Mouse (Mus musculus) lung, embryonic 16.5 days (tissue): Measurements from ENCODE around the gene Dna2. TPM values are rescaled to one million over a fixed set of nuclear protein-coding genes. Genes with fewer than 3 reads are reported as not detected.

Experiments used
- ATAC-seq: fragments of 200-750 bp; cut with Nextera tagmentation; 2 replicates; pipeline ENCODE4 v1.8.0; 2017; ENCODE audit warnings: low read depth, mild to moderate bottlenecking, moderate library complexity
- H3K27ac ChIP-seq: fragments of 300-500 bp; sonication (generic); 2 replicates; pipeline ENCODE4 v1.5.1; 2014; ENCODE audit warnings: mild to moderate bottlenecking, control low read depth, low read length
- H3K27me3 ChIP-seq: fragments of 300-500 bp; sonication (generic); 2 replicates; pipeline ENCODE4 v1.6.1; 2014; ENCODE audit warnings: low read depth, low read length, mixed read lengths; ENCODE audit not compliant: control insufficient read depth, insufficient read depth
- H3K36me3 ChIP-seq: fragments of 300-500 bp; sonication (generic); 2 replicates; pipeline ENCODE4 v1.6.1; 2014; ENCODE audit warnings: low read length; ENCODE audit not compliant: control insufficient read depth, insufficient read depth
- H3K4me1 ChIP-seq: fragments of 300-500 bp; sonication (generic); replicated peaks from 2 replicates; pipeline ENCODE4 v1.6.1; 2014; ENCODE audit warnings: low read length, mixed read lengths; ENCODE audit not compliant: control insufficient read depth, insufficient read depth
- H3K4me2 ChIP-seq: fragments of 300-500 bp; sonication (generic); 2 replicates; pipeline ENCODE4 v1.6.1; 2014; ENCODE audit warnings: low read depth, low read length, control low read depth
- H3K4me3 ChIP-seq: fragments of 300-500 bp; sonication (generic); 2 replicates; pipeline ENCODE4 v1.5.1; 2014; ENCODE audit warnings: mild to moderate bottlenecking, low read length, control low read depth
- H3K9ac ChIP-seq: fragments of 300-500 bp; sonication (generic); 2 replicates; pipeline ENCODE4 v1.6.1; 2014; ENCODE audit warnings: low read length, control low read depth
- H3K9me3 ChIP-seq: fragments of 300-500 bp; sonication (generic); 2 replicates; pipeline ENCODE4 v1.6.1; 2016; ENCODE audit warnings: low read length; ENCODE audit not compliant: control insufficient read depth
- WGBS: fragments of 180-500 bp; shearing (Covaris S2); extraction: QIAGEN DNeasy Blood & Tissue Kit; methylation state at CpG from one replicate; pipeline ENCODE4 v1.1.7; 2014; 5-methylcytosine and 5-hydroxymethylcytosine counted together
- polyA plus RNA-seq: library from polyadenylated mRNA; unstranded; fragments of >200 nt; fragmentation: Nextera tagmentation; extraction: Ambion mirVana; gene quantifications from 2 replicates; pipeline ENCODE4 v1.2.1, GENCODE M21; 2015

Gene Dna2
- polyA plus RNA-seq, 1 experiment from 2014 or later: 17.5 TPM

DNA sequence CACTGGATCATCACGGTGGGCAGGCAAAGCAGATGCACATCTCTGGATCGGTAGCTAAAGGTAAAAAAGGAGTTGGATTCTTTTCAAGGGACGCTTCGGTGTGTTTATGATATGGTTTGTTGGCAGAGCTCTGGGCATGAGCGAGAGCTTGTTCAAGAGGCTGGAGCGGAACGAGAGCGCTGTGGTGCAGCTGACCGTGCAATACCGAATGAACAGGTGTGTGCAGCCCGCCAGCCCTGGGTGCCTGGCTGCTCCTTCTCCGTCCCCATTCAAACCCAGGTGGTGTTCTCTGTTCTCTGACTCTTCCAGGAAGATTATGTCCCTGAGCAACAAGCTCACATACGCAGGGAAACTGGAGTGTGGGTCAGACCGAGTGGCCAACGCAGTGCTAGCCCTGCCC lies 19.5 kb downstream of the Dna2 start:
- Histone ChIP-seq H3K4me2 (no peak overlapping the region), H3K36me3 (peaks cover 44% of the 10 kb centered on the region), H3K4me1 (no peaks in the 10 kb centered on the region), H3K4me3 (no peak overlapping the region), H3K9ac (no peak overlapping the region), H3K9me3 (no peaks in the 10 kb centered on the region), H3K27ac (no peak overlapping the region), H3K27me3 (no peaks in the 10 kb centered on the region)
- 87% methylated on average over 15 of the region's 15 CpGs for WGBS
- ATAC-seq: no peak

DNA sequence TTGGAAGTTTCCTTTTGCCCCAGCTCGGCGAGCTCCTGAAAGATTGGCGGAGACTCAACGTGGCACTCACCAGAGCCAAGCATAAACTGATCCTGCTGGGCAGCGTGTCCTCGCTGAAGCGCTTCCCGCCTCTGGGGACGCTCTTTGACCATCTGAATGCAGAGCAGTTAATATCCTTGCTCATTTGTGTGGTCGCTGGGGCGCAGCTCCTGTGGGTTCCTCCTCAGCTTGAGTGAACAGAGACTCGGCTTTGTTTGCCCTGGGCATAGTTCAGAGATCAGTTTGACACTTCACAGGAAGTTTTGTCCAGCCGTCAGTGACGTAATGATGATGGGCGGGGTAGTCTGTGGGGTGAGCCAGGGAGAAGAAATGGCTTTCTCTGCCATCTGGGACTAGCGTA lies 25.0 kb downstream of the Dna2 start:
- no peak for ATAC-seq
- no peak overlapping the region for H3K27ac ChIP-seq
- peaks cover 14% of the 10 kb centered on the region for H3K36me3 ChIP-seq
- H3K4me2 ChIP-seq: no peak overlapping the region
- no peak overlapping the region for H3K4me3 ChIP-seq
- H3K9me3 ChIP-seq: no peaks in the 10 kb centered on the region
- 75% methylated on average over 16 of the region's 16 CpGs for WGBS
- H3K27me3 ChIP-seq: no peaks in the 10 kb centered on the region
- H3K4me1 ChIP-seq: no peaks in the 10 kb centered on the region
- no peak overlapping the region for H3K9ac ChIP-seq

- H3K36me3 ChIP-seq: no peaks in the 10 kb centered on the region
- WGBS: 9% methylated on average over 10 of the region's 10 CpGs
Observed at GRCm38 (mm10) chr10:62979667-62980038, 32.8 kb downstream of the Dna2 start.

GRCm38 (mm10) chr10:62980039-62980954 lies 33.5 kb downstream of the Dna2 start, which contains the start of gene Rufy2:
Gene Rufy2 (plus strand): TSS chr10:62980223.
- H3K27me3 ChIP-seq: no peaks in the 10 kb centered on the region
- H3K4me3 ChIP-seq: peak within 1 kb of the TSS; percentile 91
- H3K9ac ChIP-seq: peak within 1 kb of the TSS; percentile 91
- H3K4me2 ChIP-seq: peak within 1 kb of the TSS; percentile 74
- WGBS: under 1% methylated on average over 74 of the region's 77 CpGs
- peaks cover 7% of the 10 kb centered on the region; the same call in 1 of the 2 replicates for H3K4me1 ChIP-seq
- peak within 1 kb of the TSS; percentile 33; the same call in 1 of the 2 replicates for H3K27ac ChIP-seq
- H3K9me3 ChIP-seq: no peaks in the 10 kb centered on the region
- peak; percentile 92 for ATAC-seq
- H3K36me3 ChIP-seq: no peaks in the 10 kb centered on the region

More at GRCm38 (mm10) chr10:62979667-62980038, 32.8 kb downstream of the Dna2 start:
- H3K9me3 ChIP-seq: no peaks in the 10 kb centered on the region
- peak overlapping the region; percentile 91 for H3K4me3 ChIP-seq
- H3K4me1 ChIP-seq: peaks cover 7% of the 10 kb centered on the region; the same call in 1 of the 2 replicates
- peak overlapping the region; percentile 91 for H3K9ac ChIP-seq
- H3K27ac ChIP-seq: no peak overlapping the region
- ATAC-seq: no peak
- H3K27me3 ChIP-seq: no peaks in the 10 kb centered on the region
- H3K4me2 ChIP-seq: peak overlapping the region; percentile 74

GRCm38 (mm10) chr10:62984072-62984471 lies 37.2 kb downstream of the Dna2 start:
- no peaks in the 10 kb centered on the region for H3K27me3 ChIP-seq
- no peak for ATAC-seq
- no peak overlapping the region for H3K27ac ChIP-seq
- H3K4me2 ChIP-seq: no peak overlapping the region
- H3K4me1 ChIP-seq: peaks cover 7% of the 10 kb centered on the region; the same call in 1 of the 2 replicates
- 89% methylated on average over 11 of the region's 11 CpGs for WGBS
- H3K9me3 ChIP-seq: no peaks in the 10 kb centered on the region
- peaks cover under 1% of the 10 kb centered on the region for H3K36me3 ChIP-seq
- H3K9ac ChIP-seq: no peak overlapping the region
- no peak overlapping the region for H3K4me3 ChIP-seq

DNA sequence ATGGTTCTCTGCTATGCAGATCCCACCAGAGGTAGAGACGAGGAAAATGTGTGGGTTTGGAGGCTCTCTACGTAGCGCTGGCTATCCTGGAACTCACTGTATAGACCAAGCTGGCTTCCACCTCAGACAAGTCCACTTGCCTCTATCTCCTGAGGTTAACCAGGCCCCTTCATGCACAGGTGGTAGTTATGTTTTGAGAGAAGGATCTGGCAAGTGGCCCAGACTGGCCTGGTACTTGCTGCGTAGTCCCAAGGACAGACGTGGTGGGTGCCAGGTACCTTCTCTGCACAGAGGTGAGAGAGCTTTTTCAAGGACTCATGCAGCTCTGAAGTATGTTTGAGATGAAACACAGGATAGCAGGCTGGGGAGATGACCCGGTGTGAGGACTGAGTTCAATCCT lies 37.7 kb downstream of the Dna2 start:
- H3K27ac ChIP-seq: no peak overlapping the region
- H3K4me1 ChIP-seq: peaks cover 7% of the 10 kb centered on the region; the same call in 1 of the 2 replicates
- ATAC-seq: no peak
- no peak overlapping the region for H3K4me2 ChIP-seq
- H3K27me3 ChIP-seq: no peaks in the 10 kb centered on the region
- no peak overlapping the region for H3K9ac ChIP-seq
- H3K36me3 ChIP-seq: peaks cover 2% of the 10 kb centered on the region
- no peak overlapping the region for H3K4me3 ChIP-seq
- no peaks in the 10 kb centered on the region for H3K9me3 ChIP-seq
- 80% methylated on average over 6 of the region's 6 CpGs for WGBS

GRCm38 (mm10) chr10:62987341-62987740 lies 40.5 kb downstream of the Dna2 start:
- Histone ChIP-seq H3K9ac (no peak overlapping the region), H3K27ac (no peak overlapping the region), H3K4me1 (no peaks in the 10 kb centered on the region), H3K27me3 (no peaks in the 10 kb centered on the region), H3K4me3 (no peak overlapping the region), H3K36me3 (peaks cover 5% of the 10 kb centered on the region), H3K4me2 (no peak overlapping the region), H3K9me3 (no peaks in the 10 kb centered on the region)
- 30% methylated on average over 3 of the region's 3 CpGs for WGBS
- no peak for ATAC-seq

GRCm38 (mm10) chr10:62990636-62991035 lies 43.8 kb downstream of the Dna2 start:
- no peak for ATAC-seq
- Histone ChIP-seq H3K36me3 (peaks cover 10% of the 10 kb centered on the region), H3K27ac (no peak overlapping the region), H3K4me3 (no peak overlapping the region), H3K4me1 (no peaks in the 10 kb centered on the region), H3K9me3 (no peaks in the 10 kb centered on the region), H3K4me2 (no peak overlapping the region), H3K9ac (no peak overlapping the region), H3K27me3 (no peaks in the 10 kb centered on the region)
- WGBS: 93% methylated on average over 15 of the region's 15 CpGs

DNA sequence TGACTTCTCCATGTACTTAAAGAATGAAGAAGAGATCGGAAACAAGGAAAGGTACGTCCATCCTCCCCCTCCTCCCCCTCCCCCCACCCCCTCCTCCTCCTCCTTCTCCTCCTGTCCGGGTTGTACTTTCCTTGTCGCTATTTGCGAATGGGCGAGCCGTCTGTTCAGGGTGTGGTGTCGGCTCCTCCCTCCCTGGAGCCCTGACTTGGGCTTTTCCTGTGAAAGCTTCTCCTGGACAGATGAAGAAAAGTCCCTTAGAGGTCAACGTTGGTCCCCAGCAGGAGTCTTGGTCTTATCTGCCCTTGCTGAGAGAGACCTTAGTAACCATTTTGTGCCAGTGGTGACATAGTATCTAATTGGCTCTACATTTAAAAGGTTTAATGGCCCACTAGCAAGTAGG lies 47.2 kb downstream of the Dna2 start:
- WGBS: 81% methylated on average over 6 of the region's 9 CpGs
- H3K27ac ChIP-seq: no peak overlapping the region
- ATAC-seq: no peak
- H3K9ac ChIP-seq: no peak overlapping the region
- no peaks in the 10 kb centered on the region for H3K27me3 ChIP-seq
- peaks cover 24% of the 10 kb centered on the region for H3K36me3 ChIP-seq
- no peaks in the 10 kb centered on the region for H3K4me1 ChIP-seq
- H3K9me3 ChIP-seq: no peaks in the 10 kb centered on the region
- H3K4me3 ChIP-seq: no peak overlapping the region
- H3K4me2 ChIP-seq: no peak overlapping the region
